Mouse (Mus musculus) lung, postnatal 0 days (tissue): Measurements from ENCODE around the gene Slc7a4. TPM values are rescaled to one million over a fixed set of nuclear protein-coding genes. Genes with fewer than 3 reads are reported as not detected.

Source experiments
- ATAC-seq: fragments of 200-750 bp; cut with Nextera tagmentation; 2 replicates; pipeline ENCODE4 v1.8.0; 2017; ENCODE audit warnings: moderate library complexity
- DNase-seq: peaks from one replicate; pipeline ENCODE4 v3.0.0-alpha.2; 2016; ENCODE audit warnings: low spot score
- H3K27ac ChIP-seq: fragments of 300-500 bp; sonication (generic); 2 replicates; pipeline ENCODE4 v1.5.1; 2014; ENCODE audit warnings: antibody characterized with exemption, mild to moderate bottlenecking, low read length, mixed read lengths
- H3K27me3 ChIP-seq: fragments of 300-500 bp; sonication (generic); replicated peaks from 2 replicates; pipeline ENCODE4 v1.6.1; 2014; ENCODE audit warnings: low read length, mixed read lengths; ENCODE audit not compliant: insufficient read depth
- H3K36me3 ChIP-seq: fragments of 300-500 bp; sonication (generic); 2 replicates; pipeline ENCODE4 v1.6.1; 2014; ENCODE audit warnings: low read length, mixed read lengths; ENCODE audit not compliant: insufficient read depth
- H3K4me1 ChIP-seq: fragments of 300-500 bp; sonication (generic); 2 replicates; pipeline ENCODE4 v1.6.1; 2014; ENCODE audit warnings: antibody characterized with exemption, low read depth, low read length, mixed read lengths; ENCODE audit not compliant: insufficient read depth
- H3K4me2 ChIP-seq: fragments of 300-500 bp; sonication (generic); replicated peaks from 2 replicates; pipeline ENCODE4 v1.6.1; 2014; ENCODE audit warnings: low read depth, mild to moderate bottlenecking, low read length, moderate library complexity, mixed read lengths
- H3K4me3 ChIP-seq: fragments of 300-500 bp; sonication (generic); 2 replicates; pipeline ENCODE4 v1.5.1; 2014; ENCODE audit warnings: low read depth, low read length
- H3K9ac ChIP-seq: fragments of 300-500 bp; sonication (generic); replicated peaks from 2 replicates; pipeline ENCODE4 v1.6.1; 2014; ENCODE audit warnings: low read depth, mild to moderate bottlenecking
- H3K9me3 ChIP-seq: fragments of 300-500 bp; sonication (generic); 2 replicates; pipeline ENCODE4 v1.6.1; 2016; ENCODE audit warnings: low read length, mixed read lengths
- CTCF ChIP-seq: IDR thresholded peaks from 2 replicates; pipeline ENCODE4 v1.5.1; 2016; ENCODE audit warnings: antibody characterized with exemption, mild to moderate bottlenecking
- EP300 ChIP-seq: IDR thresholded peaks from 2 replicates; pipeline ENCODE4 v1.6.1; 2016; ENCODE audit warnings: antibody characterized with exemption, mild to moderate bottlenecking, control low read depth
- WGBS: fragments of 180-500 bp; shearing (Covaris S2); extraction: QIAGEN DNeasy Blood & Tissue Kit; methylation state at CpG from one replicate; pipeline ENCODE4 v1.1.7; 2014; 5-methylcytosine and 5-hydroxymethylcytosine counted together
- polyA plus RNA-seq: library from polyadenylated mRNA; unstranded; fragments of >200 nt; fragmentation: Nextera tagmentation; extraction: Ambion mirVana; gene quantifications from 2 replicates; pipeline ENCODE4 v1.2.1, GENCODE M21; 2015

Gene Slc7a4
- polyA plus RNA-seq, 1 experiment from 2014 or later = 14.5 TPM

- H3K36me3 ChIP-seq = no peaks in the 10 kb centered on the region
- peaks cover 4% of the 10 kb centered on the region; the same call in 1 of the 2 replicates for H3K4me1 ChIP-seq
- H3K27me3 ChIP-seq = 0 out of 2 replicates have a peak, but pooled peaks cover 4% of the 10 kb centered on the region
- TF ChIP-seq EP300 (no peak), CTCF (no peak)
- no peak for DNase-seq
- H3K4me3 ChIP-seq = no peak overlapping the region
- 41% methylated on average over 3 of the region's 3 CpGs for WGBS
- no peaks in the 10 kb centered on the region for H3K9me3 ChIP-seq
- no peak overlapping the region for H3K27ac ChIP-seq
- H3K4me2 ChIP-seq = no peak overlapping the region
- ATAC-seq = no peak
- no peak overlapping the region for H3K9ac ChIP-seq
Measured at GRCm38 (mm10) chr16:17564771-17565170, 18.2 kb downstream of the Slc7a4 start.

- WGBS = 45% methylated on average over 2 of the region's 2 CpGs
- TF ChIP-seq CTCF (no peak), EP300 (no peak)
- Histone ChIP-seq H3K27ac (no peak overlapping the region), H3K4me3 (no peak overlapping the region), H3K4me1 (peaks cover 4% of the 10 kb centered on the region; the same call in 1 of the 2 replicates), H3K36me3 (no peaks in the 10 kb centered on the region), H3K27me3 (0 out of 2 replicates have a peak, but pooled peaks cover 4% of the 10 kb centered on the region), H3K9ac (no peak overlapping the region), H3K9me3 (no peaks in the 10 kb centered on the region), H3K4me2 (no peak overlapping the region)
- DNase-seq = no peak
- no peak for ATAC-seq
Measured at GRCm38 (mm10) chr16:17564221-17564620, 18.8 kb downstream of the Slc7a4 start.

GRCm38 (mm10) chr16:17563580-17563979, 19.4 kb downstream of the Slc7a4 start:
- H3K4me2 ChIP-seq = no peak overlapping the region
- H3K9me3 ChIP-seq = no peaks in the 10 kb centered on the region
- peaks cover 4% of the 10 kb centered on the region; the same call in 1 of the 2 replicates for H3K4me1 ChIP-seq
- no peak overlapping the region for H3K4me3 ChIP-seq
- H3K9ac ChIP-seq = no peak overlapping the region
- no peak overlapping the region for H3K27ac ChIP-seq
- 0 out of 2 replicates have a peak, but pooled peaks cover 4% of the 10 kb centered on the region for H3K27me3 ChIP-seq
- TF ChIP-seq CTCF (no peak), EP300 (no peak)
- DNase-seq (no peak), ATAC-seq (no peak)
- H3K36me3 ChIP-seq = no peaks in the 10 kb centered on the region
- 7% methylated on average over 1 of the region's 1 CpGs for WGBS

- H3K4me1 ChIP-seq = peaks cover 4% of the 10 kb centered on the region; the same call in 1 of the 2 replicates
- peak within 1 kb of the TSS; percentile 61 for H3K4me2 ChIP-seq
- peak; percentile 70 for DNase-seq
- H3K9ac ChIP-seq = peak within 1 kb of the TSS; percentile 29; the same call in 1 of the 2 replicates
- H3K4me3 ChIP-seq = peak within 1 kb of the TSS; percentile 11; the same call in 1 of the 2 replicates
- peak; percentile 53 for ATAC-seq
- no peak for TF ChIP-seq EP300
- no peak for TF ChIP-seq CTCF
- WGBS = 4% methylated on average over 10 of the region's 10 CpGs
- H3K27me3 ChIP-seq = 0 out of 2 replicates have a peak, but pooled peaks cover 4% of the 10 kb centered on the region
- no peaks in the 10 kb centered on the region for H3K9me3 ChIP-seq
- no peaks in the 10 kb centered on the region for H3K36me3 ChIP-seq
- H3K27ac ChIP-seq = peak within 1 kb of the TSS; percentile 55
Measured at GRCm38 (mm10) chr16:17561751-17562208, 21.2 kb downstream of the Slc7a4 start, which contains the start of gene P2rx6. Gene P2rx6 (plus strand): TSS chr16:17561885.

GRCm38 (mm10) chr16:17561128-17561750, 21.8 kb downstream of the Slc7a4 start, which contains the start of gene Lrrc74b:
Gene Lrrc74b (minus strand): TSS chr16:17561247.
- Histone ChIP-seq H3K9me3 (no peaks in the 10 kb centered on the region), H3K27ac (peak within 1 kb of the TSS; percentile 55), H3K4me2 (peak within 1 kb of the TSS; percentile 61), H3K9ac (peak within 1 kb of the TSS; percentile 29; the same call in 1 of the 2 replicates), H3K4me3 (peak within 1 kb of the TSS; percentile 11; the same call in 1 of the 2 replicates), H3K36me3 (no peaks in the 10 kb centered on the region), H3K27me3 (0 out of 2 replicates have a peak, but pooled peaks cover 4% of the 10 kb centered on the region), H3K4me1 (peaks cover 4% of the 10 kb centered on the region; the same call in 1 of the 2 replicates)
- WGBS = under 1% methylated on average over 22 of the region's 22 CpGs
- DNase-seq = peak; percentile 91
- TF ChIP-seq CTCF = no peak
- TF ChIP-seq EP300 = no peak
- ATAC-seq = peak; percentile 94

DNA sequence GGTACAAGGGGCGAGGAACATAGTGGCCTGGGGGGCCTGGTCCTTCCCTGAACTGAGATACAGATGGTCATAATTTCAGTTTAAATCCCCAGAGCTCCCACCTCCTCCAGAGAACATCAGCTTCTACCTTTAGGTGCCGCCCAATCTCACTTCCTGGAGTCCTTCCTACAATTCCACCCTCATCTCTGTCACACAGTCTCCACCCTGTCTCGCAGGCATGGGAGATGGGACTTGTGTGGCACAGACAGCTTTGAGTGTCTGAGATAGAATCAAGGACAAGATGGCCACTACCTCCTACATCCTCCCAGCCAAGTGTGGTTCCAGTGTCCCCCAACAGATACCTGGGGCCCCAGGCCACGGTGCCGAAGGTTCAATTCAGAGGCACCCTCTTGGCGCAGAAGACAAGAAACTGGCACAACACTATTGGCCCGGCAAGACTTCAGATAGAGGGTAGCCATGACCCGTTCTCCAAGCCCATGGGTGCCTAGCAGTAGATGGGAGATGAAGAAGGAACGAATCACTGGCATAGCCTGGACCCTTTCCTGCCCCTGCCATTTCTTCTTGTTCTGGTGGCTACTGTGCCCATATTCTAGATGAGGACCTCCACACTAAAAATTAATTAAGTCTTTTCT, 23.5 kb downstream of the Slc7a4 start:
- no peaks in the 10 kb centered on the region for H3K36me3 ChIP-seq
- no peak overlapping the region for H3K4me3 ChIP-seq
- no peak overlapping the region; the same call in 1 of the 2 replicates for H3K4me2 ChIP-seq
- ATAC-seq (no peak), DNase-seq (no peak)
- H3K9me3 ChIP-seq = no peaks in the 10 kb centered on the region
- H3K27ac ChIP-seq = no peak overlapping the region
- H3K9ac ChIP-seq = no peak overlapping the region
- H3K27me3 ChIP-seq = 0 out of 2 replicates have a peak, but pooled peaks cover 4% of the 10 kb centered on the region
- 68% methylated on average over 9 of the region's 9 CpGs for WGBS
- peaks cover 4% of the 10 kb centered on the region; the same call in 1 of the 2 replicates for H3K4me1 ChIP-seq
- TF ChIP-seq CTCF (no peak), EP300 (no peak)
